28 mouse cellular contexts compared by ENCODE assay signal in genomic region chr15:32717298-32717985, GRCm38 (mm10).
DNase-seq lines count a peak whose midpoint lies in the region; ATAC-seq and TF ChIP-seq lines count a peak whose summit lies in the region.
"Had no signal": no experiment of that assay in that cellular context is flagged by ENCODE, and none has a peak within 500 bp of the region (broad histone marks: within the 10 kb centered on the region; RNA-seq: fewer than 3 reads in every experiment).

No protein-coding gene starts in this region.

- DNase-seq in cerebellum, postnatal 10 days: peak; percentile 30 to 39
- no peak for DNase-seq in cerebellum, adult 11-12 months
- DNase-seq in lung, embryonic 14.5 days: peak; percentile 19
- no peak for DNase-seq in lung, postnatal 36 days
- DNase-seq in brain, embryonic 14.5 days (ENCODE audit: low read depth): peak; percentile 62
- DNase-seq in embryo, embryonic 10 days (ENCODE audit: low spot score): no peak
- DNase-seq in left cerebral cortex, adult 18-20 months (ENCODE audit: low spot score in 2 of 2): no peak
- DNase-seq: adrenal gland, postnatal 25 days; B cell, adult 2 months; gastrocnemius, postnatal 25 days; heart, adult 2 months; heart, postnatal 14 days; kidney, adult 11 months; kidney, postnatal 4 days; left cerebral cortex, postnatal 4 days; right cerebral cortex, adult 18-20 months; right cerebral cortex, postnatal 4 days; thymus, adult 2 months had no signal

- H3K9me3 ChIP-seq in lung, embryonic 14.5 days (ENCODE audit: low read depth, low read length): no peaks in the 10 kb centered on the region
- H3K9me3 ChIP-seq in stomach, embryonic 16.5 days (replicated peaks; ENCODE audit: control insufficient read depth, low read length): no peaks in the 10 kb centered on the region
- H3K9me3 ChIP-seq: embryonic facial prominence, embryonic 13.5 days; heart, embryonic 13.5 days; kidney, embryonic 15.5 days; limb, embryonic 15.5 days; liver, embryonic 15.5 days; neural tube, embryonic 15.5 days; stomach, embryonic 15.5 days had no signal

- H3K27ac ChIP-seq in lung, embryonic 14.5 days (ENCODE audit: low read depth): no peak overlapping the region
- peak overlapping the region; percentile 8; the same call in 1 of the 2 replicates for H3K27ac ChIP-seq in stomach, embryonic 16.5 days (ENCODE audit: low read length)
- H3K27ac ChIP-seq: embryonic facial prominence, embryonic 13.5 days; heart, adult 2 months; heart, embryonic 13.5 days; kidney, embryonic 15.5 days; limb, embryonic 15.5 days; liver, embryonic 15.5 days; neural tube, embryonic 15.5 days; stomach, embryonic 15.5 days had no signal

- H3K9ac ChIP-seq in lung, embryonic 14.5 days: no peak overlapping the region
- H3K9ac ChIP-seq in stomach, embryonic 16.5 days (ENCODE audit: low read length): no peak overlapping the region
- H3K9ac ChIP-seq: embryonic facial prominence, embryonic 13.5 days; heart, embryonic 13.5 days; kidney, embryonic 15.5 days; limb, embryonic 15.5 days; liver, embryonic 15.5 days; neural tube, embryonic 15.5 days; stomach, embryonic 15.5 days had no signal

- H3K27me3 ChIP-seq in lung, embryonic 14.5 days (ENCODE audit: insufficient read depth, low read length): no peaks in the 10 kb centered on the region
- no peaks in the 10 kb centered on the region for H3K27me3 ChIP-seq in stomach, embryonic 16.5 days (ENCODE audit: control insufficient read depth, insufficient read depth, low read length)
- H3K27me3 ChIP-seq: embryonic facial prominence, embryonic 13.5 days; heart, embryonic 13.5 days; kidney, embryonic 15.5 days; limb, embryonic 15.5 days; liver, embryonic 15.5 days; neural tube, embryonic 15.5 days; stomach, embryonic 15.5 days had no signal

- H3K36me3 ChIP-seq in lung, embryonic 14.5 days (ENCODE audit: insufficient read depth): no peaks in the 10 kb centered on the region
- H3K36me3 ChIP-seq in stomach, embryonic 16.5 days (ENCODE audit: control insufficient read depth, insufficient read depth, low read length): no peaks in the 10 kb centered on the region
- H3K36me3 ChIP-seq: embryonic facial prominence, embryonic 13.5 days; heart, embryonic 13.5 days; kidney, embryonic 15.5 days; limb, embryonic 15.5 days; liver, embryonic 15.5 days; neural tube, embryonic 15.5 days; stomach, embryonic 15.5 days had no signal

- no peak for TF ChIP-seq CTCF in lung, embryonic 14.5 days (IDR thresholded peaks at IDR 0.05; ENCODE audit: low read depth)
- TF ChIP-seq CTCF in brain, embryonic 14.5 days (IDR thresholded peaks at IDR 0.05; ENCODE audit: borderline replicate concordance, extremely low read depth, insufficient read depth, insufficient read length): no peak

- 0 out of 2 replicates have a peak, but pooled peaks cover 4% of the 10 kb centered on the region for H3K4me1 ChIP-seq in lung, embryonic 14.5 days (ENCODE audit: insufficient read depth)
- no peaks in the 10 kb centered on the region for H3K4me1 ChIP-seq in stomach, embryonic 16.5 days (ENCODE audit: control insufficient read depth, insufficient read depth, low read length)
- H3K4me1 ChIP-seq: embryonic facial prominence, embryonic 13.5 days; heart, embryonic 13.5 days; kidney, embryonic 15.5 days; liver, embryonic 15.5 days; neural tube, embryonic 15.5 days; stomach, embryonic 15.5 days had no signal

- no peak overlapping the region for H3K4me2 ChIP-seq in lung, embryonic 14.5 days
- H3K4me2 ChIP-seq in stomach, embryonic 16.5 days (ENCODE audit: low read depth, low read length): no peak overlapping the region
- H3K4me2 ChIP-seq: embryonic facial prominence, embryonic 13.5 days; heart, embryonic 13.5 days; kidney, embryonic 15.5 days; limb, embryonic 15.5 days; liver, embryonic 15.5 days; midbrain, embryonic 11.5 days; neural tube, embryonic 15.5 days; stomach, embryonic 15.5 days had no signal

- 67% methylated on average over 4 of the region's 4 CpGs for WGBS in lung, embryonic 14.5 days
- WGBS in stomach, embryonic 16.5 days: 69% methylated on average over 4 of the region's 4 CpGs

- TF ChIP-seq POLR2A in brain, embryonic 14.5 days (IDR thresholded peaks at IDR 0.05; ENCODE audit: borderline replicate concordance, extremely low read depth, insufficient read depth, insufficient read length, poor library complexity, severe bottlenecking): no peak

- ATAC-seq in lung, embryonic 14.5 days (ENCODE audit: insufficient read depth): 0 out of 2 replicates have a peak, but pooled peaks have one; percentile 38
- no peak for ATAC-seq in stomach, embryonic 16.5 days (ENCODE audit: insufficient read depth, low FRiP score)
- ATAC-seq: lung, postnatal 0 days had no signal

- H3K4me3 ChIP-seq in lung, embryonic 14.5 days (ENCODE audit: low read depth, low read length): no peak overlapping the region
- no peak overlapping the region for H3K4me3 ChIP-seq in stomach, embryonic 16.5 days (replicated peaks; ENCODE audit: low read length)
- H3K4me3 ChIP-seq: embryonic facial prominence, embryonic 13.5 days; heart, adult 2 months; heart, embryonic 13.5 days; kidney, embryonic 15.5 days; limb, embryonic 15.5 days; liver, embryonic 15.5 days; neural tube, embryonic 15.5 days; stomach, embryonic 15.5 days had no signal

Comparison
In these comparisons a context has a peak if more than half of its experiments do, and no peak if none do; other contexts are left out.
1. DNase-seq: peak in cerebellum, postnatal 10 days (2 of 2), lung, embryonic 14.5 days (single experiment) and brain, embryonic 14.5 days (single experiment); none in cerebellum, adult 11-12 months (single experiment), lung, postnatal 36 days (single experiment), embryo, embryonic 10 days (single experiment) and left cerebral cortex, adult 18-20 months (0 of 2).